Mouse (Mus musculus): Measurements from ENCODE around the gene Mob1a. TPM values are rescaled to one million over a fixed set of nuclear protein-coding genes. Genes with fewer than 3 reads are reported as not detected.
A peak's percentile ranks its signal among the peaks of the same experiment; 100 is the strongest.

Gene Mob1a
- polyA plus RNA-seq, 1 experiment from 2014 or later = 22.3 TPM

GRCm38 (mm10) chr6:83311206-83311605, 14.6 kb upstream of the Mob1a start:
- ATAC-seq (ENCODE audit: low read depth) = no peak
- no peak overlapping the region for H3K4me3 ChIP-seq (ENCODE audit: low read depth, low read length)
- H3K4me2 ChIP-seq (ENCODE audit: low read depth, low read length) = no peak overlapping the region
- H3K9me3 ChIP-seq (ENCODE audit: control insufficient read depth, low read length) = no peaks in the 10 kb centered on the region
- no peaks in the 10 kb centered on the region for H3K27me3 ChIP-seq (ENCODE audit: control insufficient read depth, insufficient read depth, low read length)
- WGBS = 96% methylated on average over 11 of the region's 11 CpGs
- peaks cover 9% of the 10 kb centered on the region for H3K4me1 ChIP-seq (ENCODE audit: control insufficient read depth, insufficient read depth, low read length)
- no peak overlapping the region for H3K9ac ChIP-seq (replicated peaks; ENCODE audit: low read depth, low read length)
- H3K36me3 ChIP-seq (ENCODE audit: control insufficient read depth, insufficient read depth, low read length) = peaks cover 19% of the 10 kb centered on the region; the same call in 1 of the 2 replicates
- H3K27ac ChIP-seq (ENCODE audit: low read depth, low read length) = no peak overlapping the region

- Histone ChIP-seq H3K4me3 (ENCODE audit: low read depth, low read length) (no peak overlapping the region), H3K27me3 (ENCODE audit: control insufficient read depth, insufficient read depth, low read length) (no peaks in the 10 kb centered on the region), H3K36me3 (ENCODE audit: control insufficient read depth, insufficient read depth, low read length) (peaks cover 13% of the 10 kb centered on the region; the same call in 1 of the 2 replicates), H3K9ac (replicated peaks; ENCODE audit: low read depth, low read length) (no peak overlapping the region), H3K9me3 (ENCODE audit: control insufficient read depth, low read length) (no peaks in the 10 kb centered on the region), H3K4me2 (ENCODE audit: low read depth, low read length) (no peak overlapping the region), H3K4me1 (ENCODE audit: control insufficient read depth, insufficient read depth, low read length) (peaks cover 14% of the 10 kb centered on the region), H3K27ac (ENCODE audit: low read depth, low read length) (no peak overlapping the region)
- 96% methylated on average over 7 of the region's 7 CpGs for WGBS
- no peak for ATAC-seq (ENCODE audit: low read depth)
Measured at GRCm38 (mm10) chr6:83312021-83312420, 13.8 kb upstream of the Mob1a start.

GRCm38 (mm10) chr6:83312514-83312913, 13.3 kb upstream of the Mob1a start:
- Histone ChIP-seq H3K9me3 (ENCODE audit: control insufficient read depth, low read length) (no peaks in the 10 kb centered on the region), H3K4me3 (ENCODE audit: low read depth, low read length) (no peak overlapping the region), H3K36me3 (ENCODE audit: control insufficient read depth, insufficient read depth, low read length) (peaks cover 13% of the 10 kb centered on the region; the same call in 1 of the 2 replicates), H3K27ac (ENCODE audit: low read depth, low read length) (no peak overlapping the region), H3K4me2 (ENCODE audit: low read depth, low read length) (no peak overlapping the region), H3K4me1 (ENCODE audit: control insufficient read depth, insufficient read depth, low read length) (peaks cover 14% of the 10 kb centered on the region), H3K27me3 (ENCODE audit: control insufficient read depth, insufficient read depth, low read length) (no peaks in the 10 kb centered on the region), H3K9ac (replicated peaks; ENCODE audit: low read depth, low read length) (no peak overlapping the region)
- WGBS = 90% methylated on average over 8 of the region's 8 CpGs
- no peak for ATAC-seq (ENCODE audit: low read depth)

- Histone ChIP-seq H3K9ac (replicated peaks; ENCODE audit: low read depth, low read length) (no peak overlapping the region), H3K36me3 (ENCODE audit: control insufficient read depth, insufficient read depth, low read length) (peaks cover 9% of the 10 kb centered on the region; the same call in 1 of the 2 replicates), H3K4me2 (ENCODE audit: low read depth, low read length) (peak overlapping the region; percentile 70; the same call in 1 of the 2 replicates), H3K27ac (ENCODE audit: low read depth, low read length) (no peak overlapping the region), H3K4me3 (ENCODE audit: low read depth, low read length) (no peak overlapping the region), H3K4me1 (ENCODE audit: control insufficient read depth, insufficient read depth, low read length) (peaks cover 14% of the 10 kb centered on the region), H3K9me3 (ENCODE audit: control insufficient read depth, low read length) (no peaks in the 10 kb centered on the region), H3K27me3 (ENCODE audit: control insufficient read depth, insufficient read depth, low read length) (no peaks in the 10 kb centered on the region)
- no peak for ATAC-seq (ENCODE audit: low read depth)
Measured at GRCm38 (mm10) chr6:83315293-83315692, 10.5 kb upstream of the Mob1a start.

- Histone ChIP-seq H3K27ac (ENCODE audit: low read depth, low read length) (no peak overlapping the region), H3K27me3 (ENCODE audit: control insufficient read depth, insufficient read depth, low read length) (no peaks in the 10 kb centered on the region), H3K9me3 (ENCODE audit: control insufficient read depth, low read length) (no peaks in the 10 kb centered on the region), H3K4me1 (ENCODE audit: control insufficient read depth, insufficient read depth, low read length) (peaks cover 14% of the 10 kb centered on the region), H3K9ac (replicated peaks; ENCODE audit: low read depth, low read length) (no peak overlapping the region), H3K36me3 (ENCODE audit: control insufficient read depth, insufficient read depth, low read length) (peaks cover 7% of the 10 kb centered on the region; the same call in 1 of the 2 replicates), H3K4me2 (ENCODE audit: low read depth, low read length) (peak overlapping the region; percentile 70), H3K4me3 (ENCODE audit: low read depth, low read length) (peak overlapping the region; percentile 93)
- no peak for ATAC-seq (ENCODE audit: low read depth)
- WGBS = 2% methylated on average over 10 of the region's 10 CpGs
Measured at GRCm38 (mm10) chr6:83316022-83316421, 9.8 kb upstream of the Mob1a start.

GRCm38 (mm10) chr6:83317108-83317741, 8.6 kb upstream of the Mob1a start:
- peak overlapping the region; percentile 80 for H3K9ac ChIP-seq (replicated peaks; ENCODE audit: low read depth, low read length)
- peak overlapping the region; percentile 93 for H3K4me3 ChIP-seq (ENCODE audit: low read depth, low read length)
- peaks cover 14% of the 10 kb centered on the region for H3K4me1 ChIP-seq (ENCODE audit: control insufficient read depth, insufficient read depth, low read length)
- H3K27ac ChIP-seq (ENCODE audit: low read depth, low read length) = peak overlapping the region; percentile 78
- H3K27me3 ChIP-seq (ENCODE audit: control insufficient read depth, insufficient read depth, low read length) = no peaks in the 10 kb centered on the region
- H3K36me3 ChIP-seq (ENCODE audit: control insufficient read depth, insufficient read depth, low read length) = no peaks in the 10 kb centered on the region
- under 1% methylated on average over 52 of the region's 52 CpGs for WGBS
- H3K9me3 ChIP-seq (ENCODE audit: control insufficient read depth, low read length) = no peaks in the 10 kb centered on the region
- H3K4me2 ChIP-seq (ENCODE audit: low read depth, low read length) = peak overlapping the region; percentile 70
- ATAC-seq (ENCODE audit: low read depth) = peak; percentile 100

- no peaks in the 10 kb centered on the region for H3K27me3 ChIP-seq (ENCODE audit: control insufficient read depth, insufficient read depth, low read length)
- no peak overlapping the region for H3K27ac ChIP-seq (ENCODE audit: low read depth, low read length)
- ATAC-seq (ENCODE audit: low read depth) = no peak
- no peak overlapping the region for H3K4me2 ChIP-seq (ENCODE audit: low read depth, low read length)
- H3K4me3 ChIP-seq (ENCODE audit: low read depth, low read length) = no peak overlapping the region
- H3K9ac ChIP-seq (replicated peaks; ENCODE audit: low read depth, low read length) = no peak overlapping the region
- H3K4me1 ChIP-seq (ENCODE audit: control insufficient read depth, insufficient read depth, low read length) = peaks cover 3% of the 10 kb centered on the region
- WGBS = 85% methylated on average over 1 of the region's 1 CpGs
- H3K9me3 ChIP-seq (ENCODE audit: control insufficient read depth, low read length) = no peaks in the 10 kb centered on the region
- no peaks in the 10 kb centered on the region for H3K36me3 ChIP-seq (ENCODE audit: control insufficient read depth, insufficient read depth, low read length)
Measured at GRCm38 (mm10) chr6:83321927-83322326, 3.9 kb upstream of the Mob1a start.

- Histone ChIP-seq H3K27ac (ENCODE audit: low read depth, low read length) (no peak overlapping the region), H3K4me3 (ENCODE audit: low read depth, low read length) (no peak overlapping the region), H3K4me1 (ENCODE audit: control insufficient read depth, insufficient read depth, low read length) (peaks cover 6% of the 10 kb centered on the region), H3K36me3 (ENCODE audit: control insufficient read depth, insufficient read depth, low read length) (no peaks in the 10 kb centered on the region), H3K9ac (replicated peaks; ENCODE audit: low read depth, low read length) (no peak overlapping the region), H3K9me3 (ENCODE audit: control insufficient read depth, low read length) (no peaks in the 10 kb centered on the region), H3K27me3 (ENCODE audit: control insufficient read depth, insufficient read depth, low read length) (no peaks in the 10 kb centered on the region), H3K4me2 (ENCODE audit: low read depth, low read length) (no peak overlapping the region)
- 81% methylated on average over 2 of the region's 2 CpGs for WGBS
- ATAC-seq (ENCODE audit: low read depth) = no peak
Measured at GRCm38 (mm10) chr6:83322794-83323193, 3.0 kb upstream of the Mob1a start.

- ATAC-seq (ENCODE audit: low read depth) = no peak
- H3K27me3 ChIP-seq (ENCODE audit: control insufficient read depth, insufficient read depth, low read length) = no peaks in the 10 kb centered on the region
- H3K4me3 ChIP-seq (ENCODE audit: low read depth, low read length) = no peak overlapping the region
- WGBS = 69% methylated on average over 8 of the region's 8 CpGs
- no peaks in the 10 kb centered on the region for H3K9me3 ChIP-seq (ENCODE audit: control insufficient read depth, low read length)
- no peak overlapping the region for H3K27ac ChIP-seq (ENCODE audit: low read depth, low read length)
- H3K4me1 ChIP-seq (ENCODE audit: control insufficient read depth, insufficient read depth, low read length) = peaks cover 6% of the 10 kb centered on the region
- no peak overlapping the region for H3K9ac ChIP-seq (replicated peaks; ENCODE audit: low read depth, low read length)
- H3K36me3 ChIP-seq (ENCODE audit: control insufficient read depth, insufficient read depth, low read length) = no peaks in the 10 kb centered on the region
- no peak overlapping the region for H3K4me2 ChIP-seq (ENCODE audit: low read depth, low read length)
Measured at GRCm38 (mm10) chr6:83323652-83324419, 2.0 kb upstream of the Mob1a start.
